ENCODE assay signal across 8 mouse cellular contexts in the genomic region with DNA sequence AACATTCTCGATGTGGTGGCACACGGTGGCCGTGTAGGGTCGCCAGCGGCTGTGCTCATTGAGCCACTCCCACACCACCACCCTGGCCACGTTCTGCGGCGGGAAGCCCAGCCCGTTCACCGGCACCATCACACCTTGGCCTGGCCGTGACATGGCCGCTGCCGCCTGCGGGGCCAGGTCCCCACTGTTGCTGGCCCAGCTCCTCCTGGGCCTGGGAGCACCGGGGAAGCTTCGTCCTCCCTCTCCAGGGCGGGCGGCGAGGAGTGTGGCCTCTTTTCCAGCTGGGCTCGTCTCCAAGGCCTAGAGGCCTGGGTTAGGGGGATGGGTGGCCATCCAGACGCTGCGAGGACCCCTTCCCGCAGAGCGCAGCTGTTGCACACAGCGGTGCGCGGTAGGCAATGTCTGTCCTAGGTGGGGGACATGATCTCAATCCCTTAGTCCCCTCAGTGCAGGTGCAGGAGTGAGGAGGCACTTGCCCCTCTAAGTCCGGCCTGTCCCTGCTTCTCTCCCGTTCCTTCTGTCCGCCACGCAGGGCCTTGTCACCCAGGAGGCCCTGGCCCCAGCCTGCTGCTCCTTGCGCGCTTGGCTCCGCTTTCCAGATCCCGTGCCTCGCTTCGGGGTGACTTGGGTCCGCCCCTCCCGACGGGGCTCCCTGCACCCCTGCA. TPM values are rescaled to one million over a fixed set of nuclear protein-coding genes. Genes with fewer than 3 reads are reported as not detected.
DNase-seq lines count a peak whose midpoint lies in the region; ATAC-seq and TF ChIP-seq lines count a peak whose summit lies in the region.

No protein-coding gene starts in this region.

- peak; percentile 62 for DNase-seq in cerebellum, adult 11 months
- DNase-seq in lung, adult 2 months: no peak
- peak; percentile 68 for DNase-seq in embryonic facial prominence, embryonic 14.5 days (ENCODE audit: low spot score)
- DNase-seq in midbrain, postnatal 0 days (ENCODE audit: low spot score): peak; percentile 69
- DNase-seq in MN1 (ENCODE audit: low spot score): no peak

- 2% methylated on average over 40 of the region's 40 CpGs for WGBS in lung, embryonic 15.5 days
- 3% methylated on average over 40 of the region's 40 CpGs for WGBS in lung, adult 2 months
- 0% methylated on average over 21 of the region's 40 CpGs for WGBS in embryonic facial prominence, embryonic 14.5 days
- WGBS in intestine, embryonic 16.5 days: 5% methylated on average over 40 of the region's 40 CpGs
- 1% methylated on average over 40 of the region's 40 CpGs for whole genome bisulfite sequencing in midbrain, postnatal 0 days

- H3K36me3 ChIP-seq in lung, embryonic 15.5 days: no peaks in the 10 kb centered on the region
- H3K36me3 ChIP-seq in embryonic facial prominence, embryonic 14.5 days (ENCODE audit: control insufficient read depth, insufficient read depth, low read length): no peaks in the 10 kb centered on the region
- no peaks in the 10 kb centered on the region for H3K36me3 ChIP-seq in intestine, embryonic 16.5 days (ENCODE audit: control insufficient read depth, insufficient read depth, low read length)
- H3K36me3 ChIP-seq in midbrain, postnatal 0 days (ENCODE audit: insufficient read depth, low read length): no peaks in the 10 kb centered on the region; the same call in 1 of the 2 replicates

- H3K4me1 ChIP-seq in lung, embryonic 15.5 days: peaks cover 21% of the 10 kb centered on the region
- H3K4me1 ChIP-seq in lung, adult 2 months (ENCODE audit: control insufficient read depth, insufficient read depth, low read length): no peaks in the 10 kb centered on the region
- peaks cover 15% of the 10 kb centered on the region; the same call in 1 of the 2 replicates for H3K4me1 ChIP-seq in embryonic facial prominence, embryonic 14.5 days (ENCODE audit: control insufficient read depth, insufficient read depth, low read length)
- peaks cover 15% of the 10 kb centered on the region for H3K4me1 ChIP-seq in intestine, embryonic 16.5 days (ENCODE audit: control insufficient read depth, insufficient read depth, low read length)
- H3K4me1 ChIP-seq in midbrain, postnatal 0 days (ENCODE audit: insufficient read depth, low read length): peaks cover 25% of the 10 kb centered on the region

- H3K4me3 ChIP-seq in lung, embryonic 15.5 days: peak overlapping the region; percentile 40
- H3K4me3 ChIP-seq in lung, adult 2 months (replicated peaks; ENCODE audit: extremely low read depth, low read depth, low read length): no peak overlapping the region
- H3K4me3 ChIP-seq in embryonic facial prominence, embryonic 14.5 days (ENCODE audit: low read depth, low read length): peak overlapping the region; percentile 49
- peak overlapping the region; percentile 51 for H3K4me3 ChIP-seq in intestine, embryonic 16.5 days (ENCODE audit: low read length)
- peak overlapping the region; percentile 89 for H3K4me3 ChIP-seq in midbrain, postnatal 0 days (ENCODE audit: low read depth, low read length)

- peaks cover 80% of the 10 kb centered on the region for H3K27me3 ChIP-seq in lung, embryonic 15.5 days
- H3K27me3 ChIP-seq in embryonic facial prominence, embryonic 14.5 days (replicated peaks; ENCODE audit: control insufficient read depth, insufficient read depth, low read length): peaks cover 56% of the 10 kb centered on the region
- peaks cover 51% of the 10 kb centered on the region for H3K27me3 ChIP-seq in intestine, embryonic 16.5 days (replicated peaks; ENCODE audit: control insufficient read depth, insufficient read depth, low read length)
- H3K27me3 ChIP-seq in midbrain, postnatal 0 days (ENCODE audit: insufficient read depth, low read length): no peaks in the 10 kb centered on the region

- ATAC-seq in cerebellum, adult (ENCODE audit: insufficient number of reproducible peaks, low FRiP score, low TSS enrichment): no peak
- peak; percentile 61 for ATAC-seq in lung, embryonic 15.5 days (ENCODE audit: borderline replicate concordance, extremely low read depth, low FRiP score, low TSS enrichment)
- peak; percentile 12; the same call in 1 of the 2 replicates for ATAC-seq in embryonic facial prominence, embryonic 14.5 days (ENCODE audit: low read depth)
- peak; percentile 50 for ATAC-seq in intestine, embryonic 16.5 days
- peak; percentile 39 for ATAC-seq in midbrain, postnatal 0 days (ENCODE audit: low FRiP score)

- peak overlapping the region; percentile 72 for H3K4me2 ChIP-seq in lung, embryonic 15.5 days
- H3K4me2 ChIP-seq in embryonic facial prominence, embryonic 14.5 days (ENCODE audit: low read depth, low read length): peak overlapping the region; percentile 66
- peak overlapping the region; percentile 68 for H3K4me2 ChIP-seq in intestine, embryonic 16.5 days (ENCODE audit: low read depth, low read length)
- peak overlapping the region; percentile 84 for H3K4me2 ChIP-seq in midbrain, postnatal 0 days (ENCODE audit: low read depth, low read length, poor library complexity, severe bottlenecking)

- H3K9ac ChIP-seq in lung, embryonic 15.5 days: peak overlapping the region; percentile 24
- H3K9ac ChIP-seq in embryonic facial prominence, embryonic 14.5 days (ENCODE audit: low read depth, low read length): peak overlapping the region; percentile 58
- peak overlapping the region; percentile 65 for H3K9ac ChIP-seq in intestine, embryonic 16.5 days (ENCODE audit: low read depth, low read length)
- peak overlapping the region; percentile 99 for H3K9ac ChIP-seq in midbrain, postnatal 0 days (replicated peaks; ENCODE audit: low read length, poor library complexity, severe bottlenecking)

- H3K27ac ChIP-seq in lung, embryonic 15.5 days: no peak overlapping the region
- H3K27ac ChIP-seq in embryonic facial prominence, embryonic 14.5 days (replicated peaks; ENCODE audit: low read depth, low read length): no peak overlapping the region
- H3K27ac ChIP-seq in intestine, embryonic 16.5 days (ENCODE audit: low read length): no peak overlapping the region
- peak overlapping the region; percentile 83 for H3K27ac ChIP-seq in midbrain, postnatal 0 days (ENCODE audit: low read depth, low read length)

- no peaks in the 10 kb centered on the region for H3K9me3 ChIP-seq in lung, embryonic 15.5 days
- H3K9me3 ChIP-seq in embryonic facial prominence, embryonic 14.5 days (ENCODE audit: control insufficient read depth, low read length): no peaks in the 10 kb centered on the region
- H3K9me3 ChIP-seq in intestine, embryonic 16.5 days (ENCODE audit: control insufficient read depth, low read length): no peaks in the 10 kb centered on the region
- H3K9me3 ChIP-seq in midbrain, postnatal 0 days (ENCODE audit: low read length): no peaks in the 10 kb centered on the region

- TF ChIP-seq CTCF in lung, adult 2 months (IDR thresholded peaks at IDR 0.05; ENCODE audit: insufficient read depth, low read length): no peak
- peak; percentile 1; the same call in 1 of the 2 replicates for TF ChIP-seq CTCF in midbrain, postnatal 0 days (IDR thresholded peaks at IDR 0.05)

- TF ChIP-seq POLR2A in lung, adult 2 months (IDR thresholded peaks at IDR 0.05; ENCODE audit: borderline replicate concordance, extremely low read depth, low read depth, low read length): no peak

RNA-seq across cellular contexts. Expression of a gene that starts 1.4 kb away (rescaled TPM):
- polyA plus RNA-seq in lung, embryonic 15.5 days (2015; fragmentation: Nextera tagmentation; extraction: Ambion mirVana): 2.5 and 3.8 TPM in 2 replicates
- 6.1 and 7.8 TPM in 2 replicates for polyA plus RNA-seq in lung, adult 2 months (2012; rRNA removed)
- 3.4 and 4.3 TPM in 2 replicates for polyA plus RNA-seq in embryonic facial prominence, embryonic 14.5 days (2014; fragmentation: Nextera tagmentation; extraction: Ambion mirVana)
- 2.2 and 3.0 TPM in 2 replicates for polyA plus RNA-seq in intestine, embryonic 16.5 days (2015; fragmentation: Nextera tagmentation; extraction: Ambion mirVana)
- total RNA-seq in midbrain, postnatal 0 days (2014; rRNA removed): 240 and 242 TPM in 2 replicates
- polyA plus RNA-seq in midbrain, postnatal 0 days (2015; fragmentation: Nextera tagmentation; extraction: Ambion mirVana): 63.0 and 67.9 TPM in 2 replicates

RNA-seq across cellular contexts. Expression of a gene that starts 39.4 kb away (rescaled TPM):
- 0.30 and 0.34 TPM in 2 replicates for polyA plus RNA-seq in lung, embryonic 15.5 days (2015; fragmentation: Nextera tagmentation; extraction: Ambion mirVana)
- polyA plus RNA-seq in lung, adult 2 months (2012; rRNA removed): 4.5 and 5.0 TPM in 2 replicates
- polyA plus RNA-seq in embryonic facial prominence, embryonic 14.5 days (2014; fragmentation: Nextera tagmentation; extraction: Ambion mirVana): 0.38 and 0.42 TPM in 2 replicates
- polyA plus RNA-seq in intestine, embryonic 16.5 days (2015; fragmentation: Nextera tagmentation; extraction: Ambion mirVana): 0.23 and 0.29 TPM in 2 replicates
- 0.27 and 1.4 TPM in 2 replicates for total RNA-seq in midbrain, postnatal 0 days (2014; rRNA removed)
- 0.31 and 0.37 TPM in 2 replicates for polyA plus RNA-seq in midbrain, postnatal 0 days (2015; fragmentation: Nextera tagmentation; extraction: Ambion mirVana)

Comparison
In these comparisons a context has a peak if more than half of its experiments do, and no peak if none do; other contexts are left out.
1. DNase-seq: peak in cerebellum, adult 11 months (single experiment), embryonic facial prominence, embryonic 14.5 days (single experiment) and midbrain, postnatal 0 days (single experiment); none in lung, adult 2 months (single experiment) and MN1 (single experiment).
2. H3K9ac ChIP-seq: peak in every context shown above with its lines; median percentile 99 in midbrain, postnatal 0 days; 65 in intestine, embryonic 16.5 days; 58 in embryonic facial prominence, embryonic 14.5 days; 24 in lung, embryonic 15.5 days.
3. Peak in every context shown above with its lines, with median percentiles within 50 percentile points of each other: H3K4me2 ChIP-seq.